Mouse (Mus musculus) heart, adult 18-20 months (tissue): ENCODE measurements around the gene Derl3. TPM values are rescaled to one million over a fixed set of nuclear protein-coding genes. Genes with fewer than 3 reads are reported as not detected.
"Not testable (repeated sequence)": the region's sequence is repeated elsewhere in the genome, so short reads cannot be mapped to it uniquely, and the experiment has no call there.

Experiments
- DNase-seq, 2 experiments: peaks; one replicate each; pipeline ENCODE4 v3.0.0; 2021 to 2022; ENCODE audit warnings: mixed read lengths in 1 of 2
- total RNA-seq, 2 experiments: library from RNA; stranded (reverse); gene quantifications; 2 replicates each; pipeline ENCODE4 v1.2.3; 2021

Derl3 gene
- total RNA-seq, 2 experiments from 2014 or later, result 0.57 to 0.74 TPM

DNA sequence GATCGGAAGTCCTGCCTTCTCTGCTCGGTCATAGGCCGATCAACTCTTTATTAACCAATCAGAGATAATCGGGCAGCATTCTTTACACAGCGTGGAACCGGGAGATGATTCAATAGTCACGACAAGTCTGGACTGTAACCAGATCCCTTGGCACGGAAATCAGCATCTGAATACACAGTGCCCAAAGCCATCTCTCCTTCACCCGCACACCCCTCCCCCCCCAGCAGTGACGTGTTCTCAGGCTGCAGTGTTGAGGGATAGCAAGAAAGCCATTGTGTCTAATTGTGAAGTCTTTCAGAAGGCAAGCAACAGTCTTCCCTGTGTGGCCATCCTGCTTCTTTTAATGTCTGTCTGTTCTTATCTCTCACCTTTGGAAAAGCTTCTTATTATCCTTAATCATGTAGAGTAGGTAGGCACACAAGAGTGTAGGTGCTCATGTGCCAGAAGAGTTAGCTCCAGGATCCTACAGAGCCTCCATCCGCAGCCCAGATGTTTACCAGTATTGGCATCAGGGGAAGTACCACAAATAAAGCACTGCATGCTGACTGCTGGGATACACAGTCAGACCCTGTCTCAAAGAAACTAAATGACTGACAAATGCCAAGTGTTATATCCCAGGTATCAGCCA lies 20.2 kb upstream of the Derl3 start:
- peak; percentile 82 to 84 for DNase-seq

DNA sequence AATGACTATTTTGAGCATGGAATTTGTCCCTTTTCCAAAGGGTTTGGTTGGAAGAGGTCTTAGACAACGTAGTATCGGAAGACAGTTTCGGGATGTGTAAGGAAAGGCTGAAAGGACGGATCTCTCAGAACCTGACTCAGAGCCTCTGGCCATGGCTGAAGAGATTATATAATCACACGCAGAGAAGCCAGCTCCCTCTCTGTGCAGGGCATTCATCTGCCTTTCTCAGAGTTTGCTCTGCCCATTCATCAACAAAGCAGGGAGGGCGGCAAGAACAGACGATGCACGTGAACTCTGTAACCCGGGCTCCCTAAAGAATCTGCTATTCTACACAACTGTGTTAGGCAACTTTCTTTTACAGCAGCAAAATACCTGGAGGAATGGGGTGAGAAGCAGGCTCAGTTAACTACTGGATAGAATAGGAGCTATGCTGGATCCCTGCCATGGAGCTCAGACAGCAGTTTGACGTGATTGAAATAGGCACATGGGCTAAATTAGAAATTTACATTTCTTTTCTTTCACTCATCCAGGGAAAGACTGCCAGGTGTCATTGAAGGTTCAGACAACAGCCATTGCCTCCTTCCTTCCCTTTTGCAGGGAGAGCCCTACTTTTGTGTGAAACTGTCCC lies 19.6 kb upstream of the Derl3 start:
- no peak for DNase-seq

GRCm38 (mm10) chr10:75878836-75879235 lies 14.4 kb upstream of the Derl3 start:
- no peak for DNase-seq

DNA sequence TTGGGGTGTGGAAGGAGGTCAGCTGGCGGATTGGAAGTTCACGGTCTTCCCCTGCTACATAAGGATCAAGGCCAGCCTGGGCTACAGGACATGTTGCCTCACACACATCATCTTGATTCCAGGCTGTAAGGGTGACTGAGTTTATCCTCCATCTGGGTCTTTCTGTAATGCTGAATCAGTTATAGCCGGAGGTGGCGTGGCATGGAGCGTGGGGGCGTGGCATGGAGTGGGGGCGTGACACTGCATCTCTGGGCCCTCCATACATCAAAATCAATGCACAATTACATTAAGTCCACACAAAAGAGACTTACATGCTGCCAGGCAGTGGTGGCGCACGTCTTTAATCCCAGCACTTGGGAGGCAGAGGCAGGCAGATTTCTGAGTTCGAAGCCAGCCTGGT lies 12.9 kb upstream of the Derl3 start:
- no peak for DNase-seq

DNA sequence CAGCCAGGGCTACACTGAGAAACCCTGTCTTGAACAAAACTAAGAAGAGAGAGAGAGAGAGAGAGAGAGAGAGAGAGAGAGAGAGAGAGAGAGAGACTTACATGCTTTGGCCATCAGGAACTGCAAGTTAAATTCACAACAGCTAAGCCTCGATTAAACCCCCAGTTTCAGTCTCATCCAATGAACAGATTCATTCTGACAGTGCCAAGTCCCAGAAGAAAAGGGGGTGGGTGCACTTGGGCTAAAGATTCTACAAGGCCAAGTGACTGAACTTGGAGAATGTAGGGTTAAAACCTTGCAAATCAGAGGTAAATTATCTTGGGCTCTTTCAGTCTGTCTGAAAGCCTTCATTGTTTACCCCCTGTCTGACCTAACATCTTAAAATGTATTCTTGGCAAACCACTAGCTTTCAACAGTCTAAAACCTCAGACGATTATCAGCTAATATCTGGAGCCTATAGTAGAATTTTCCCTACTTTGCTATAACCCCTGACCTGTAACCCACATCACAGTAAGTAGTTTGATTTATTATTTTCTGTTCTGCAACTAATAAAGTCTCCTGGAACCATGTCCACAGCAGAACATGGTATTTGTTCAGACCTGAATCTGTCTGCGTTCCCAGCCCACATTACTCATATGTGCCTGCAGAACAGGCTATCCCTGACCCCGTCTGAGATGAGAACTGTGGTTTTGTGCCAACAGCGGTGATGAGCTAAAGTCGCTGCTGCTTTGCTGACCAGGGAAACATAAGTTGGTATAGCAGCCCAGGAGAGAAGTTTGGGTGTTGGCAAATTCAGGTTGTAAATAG lies 12.2 kb upstream of the Derl3 start:
- no peak for DNase-seq

DNA sequence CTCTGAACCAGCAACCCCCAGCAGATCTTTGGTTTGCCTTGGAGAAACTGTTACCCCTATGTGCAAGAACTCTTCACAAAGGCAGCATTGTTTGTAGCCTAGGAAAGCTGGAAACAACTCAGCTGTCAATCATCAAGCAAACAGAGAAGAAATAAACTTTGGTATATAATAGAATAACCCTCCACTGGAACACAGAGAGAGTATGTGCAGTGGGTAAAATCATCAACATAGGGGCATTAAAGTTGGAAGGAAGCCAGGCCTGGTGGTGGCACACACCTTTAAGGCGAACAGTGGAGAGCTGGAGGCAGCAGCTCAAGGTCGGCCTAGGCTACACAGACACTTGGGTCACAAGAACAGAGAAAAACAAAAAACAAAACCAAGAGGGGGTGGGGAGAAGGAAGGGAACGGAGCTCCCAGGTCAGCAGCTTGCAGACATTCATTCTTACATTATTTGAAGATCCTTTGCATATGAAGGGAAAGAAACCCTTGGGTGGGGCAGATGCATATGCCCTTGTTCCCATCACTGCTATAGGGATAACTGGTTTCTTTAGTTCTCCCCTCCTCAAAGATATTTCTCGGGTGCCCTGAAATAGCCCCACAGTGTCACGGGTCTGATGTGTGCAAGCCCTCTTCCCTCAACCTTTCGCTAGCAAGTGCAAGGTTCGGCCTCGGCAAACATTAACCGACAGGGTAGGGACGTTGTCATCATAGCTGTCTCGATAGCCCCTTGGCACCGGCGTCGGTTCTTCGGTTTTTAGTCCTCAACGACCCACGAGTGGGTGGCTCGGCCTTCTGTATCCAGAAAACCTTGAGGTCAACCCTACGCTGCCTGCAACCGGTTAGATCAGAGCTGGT lies 11.4 kb upstream of the Derl3 start:
- DNase-seq, result no peak

DNA sequence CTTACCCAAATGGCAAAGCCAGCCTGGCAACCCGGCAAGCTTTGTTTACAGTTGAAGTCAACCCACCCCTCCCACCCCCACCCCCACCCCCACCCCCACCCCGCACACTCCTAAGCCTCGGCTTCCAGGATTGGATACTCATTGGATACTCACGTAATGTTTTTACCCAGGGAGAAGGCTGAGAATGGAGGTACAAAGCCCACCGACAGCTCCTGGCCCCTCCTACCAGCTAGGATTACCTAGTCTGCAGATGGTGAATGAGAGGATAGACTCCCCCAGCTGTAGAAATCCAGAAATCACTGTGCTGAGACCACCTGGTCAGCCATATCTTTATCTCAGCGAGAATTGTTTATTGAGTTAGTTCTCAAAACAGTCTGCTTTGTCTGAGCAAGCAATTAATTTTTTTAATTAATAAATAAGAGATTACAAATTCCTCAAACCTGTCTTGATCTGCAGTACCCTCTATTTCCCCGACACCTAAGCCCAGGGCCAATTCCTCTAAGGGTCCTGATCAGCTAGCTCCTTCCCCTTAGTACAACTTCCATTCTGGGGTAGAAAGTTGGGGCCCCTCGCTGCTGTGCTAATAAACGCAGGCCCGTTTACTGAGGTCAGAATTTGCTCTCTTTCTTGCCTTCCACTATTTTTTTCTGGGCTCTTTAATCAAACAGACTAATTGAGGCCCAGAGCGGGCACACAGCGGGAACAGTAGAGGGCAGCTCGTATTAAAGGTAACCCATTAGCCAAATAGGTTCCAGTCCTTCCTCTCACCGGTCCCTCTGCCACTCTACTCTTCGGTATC lies 10.6 kb upstream of the Derl3 start:
- no peak for DNase-seq

GRCm38 (mm10) chr10:75883232-75883552 lies 10.0 kb upstream of the Derl3 start:
- DNase-seq, result peak; percentile 80 to 85

DNA sequence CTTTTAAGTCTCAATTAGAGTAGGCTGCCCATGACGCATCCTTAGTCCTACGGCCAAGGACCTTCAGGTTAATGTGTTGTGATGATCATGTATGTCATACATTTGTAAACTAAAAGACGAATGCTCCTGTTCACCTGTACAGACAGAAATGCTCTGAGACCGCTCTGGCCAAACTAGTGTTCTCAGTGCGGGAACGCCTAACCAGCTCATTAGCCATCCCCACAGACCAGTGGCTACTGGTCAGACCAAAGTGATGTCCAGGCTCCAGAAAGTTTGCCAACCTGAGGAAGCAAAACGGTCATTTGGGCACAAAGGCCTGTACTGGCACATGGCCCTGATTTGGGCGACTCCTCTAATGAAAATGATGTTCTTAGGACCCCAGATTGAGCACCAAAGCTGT lies 8.5 kb upstream of the Derl3 start:
- DNase-seq, result no peak

- not testable (repeated sequence) for DNase-seq
These were observed 5.7 kb upstream of the Derl3 start for GRCm38 (mm10) chr10:75887504-75887903.

DNA sequence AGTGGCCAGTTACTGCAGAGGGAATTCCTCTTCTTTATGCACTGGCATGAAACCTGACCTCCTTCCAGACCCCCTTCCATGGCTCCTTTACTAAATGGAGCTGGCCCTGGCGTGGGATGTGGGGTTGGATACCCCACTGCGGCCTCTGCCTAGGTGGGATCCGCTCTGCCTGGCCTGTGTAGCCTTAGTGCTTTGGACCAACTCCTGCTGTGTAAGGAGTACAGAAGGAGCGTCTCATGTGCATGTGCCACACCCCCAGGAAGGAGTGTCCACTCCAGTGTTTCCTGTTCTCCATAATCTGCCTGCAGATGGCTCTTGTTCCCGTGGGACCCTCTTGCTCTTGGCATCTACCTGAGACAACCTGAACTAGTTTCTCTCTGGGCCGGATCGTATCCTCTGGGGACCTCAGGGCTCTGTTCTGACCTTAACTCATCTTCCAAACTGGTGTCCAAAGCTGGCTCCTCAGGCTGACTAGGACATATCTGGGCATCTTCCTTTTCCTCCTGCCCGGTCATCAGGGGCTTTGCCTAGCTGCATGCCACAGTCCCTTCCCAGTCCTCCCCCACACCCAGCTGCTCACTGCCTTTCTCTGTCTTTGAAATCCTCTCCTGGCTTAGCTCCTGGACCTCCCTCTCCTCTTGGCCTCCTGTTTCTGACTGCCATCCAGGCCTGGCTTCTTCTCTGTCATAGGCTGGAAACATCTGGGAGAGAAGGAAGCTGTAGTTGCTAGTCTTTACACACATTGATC lies 3.6 kb upstream of the Derl3 start:
- DNase-seq, result no peak

DNA sequence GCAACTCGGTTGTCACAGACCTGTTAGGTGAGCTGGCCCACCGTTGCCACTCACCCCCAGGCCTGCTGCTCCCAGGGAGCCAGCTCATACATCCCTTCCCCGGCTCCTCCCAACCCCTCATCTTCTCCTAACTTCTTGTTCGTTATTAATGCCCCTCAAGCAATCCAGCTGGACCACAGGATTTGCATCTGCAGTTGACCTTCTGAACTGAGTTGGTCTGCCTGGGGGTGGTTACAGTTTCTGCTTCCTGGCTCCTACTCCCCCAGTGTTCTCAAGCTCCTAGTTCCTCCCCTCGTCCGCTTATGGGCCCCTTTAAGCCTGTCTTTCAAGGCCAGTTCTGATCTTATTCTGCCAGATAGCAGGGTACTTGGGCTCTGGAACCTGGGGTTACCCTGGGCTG lies 1.4 kb downstream of the Derl3 start:
- no peak for DNase-seq

- DNase-seq, result no peak
These were observed 2.5 kb downstream of the Derl3 start for GRCm38 (mm10) chr10:75895730-75896129.

- no peak for DNase-seq
These were observed 3.0 kb downstream of the Derl3 start for GRCm38 (mm10) chr10:75896208-75896607.

DNA sequence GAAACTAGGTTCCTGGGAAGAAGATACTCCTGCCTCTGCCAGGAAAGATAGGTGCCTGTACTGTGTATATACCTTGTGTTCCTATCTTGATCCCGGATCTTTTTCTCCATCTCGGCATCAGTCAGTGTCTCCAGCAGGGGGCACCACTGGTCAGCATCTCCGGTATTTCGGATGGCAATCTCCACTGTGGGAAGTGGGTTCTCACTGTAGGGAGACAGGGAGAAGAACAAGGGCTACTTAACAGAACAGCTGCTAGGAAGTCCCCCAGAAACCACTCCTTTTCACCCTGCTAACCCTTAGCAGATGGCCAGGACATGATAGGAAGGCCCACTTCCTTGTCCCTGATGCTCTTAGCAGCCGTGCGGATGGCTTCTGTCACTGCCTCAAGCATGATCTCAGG lies 4.2 kb downstream of the Derl3 start:
- DNase-seq, result peak; percentile 62 to 88

DNA sequence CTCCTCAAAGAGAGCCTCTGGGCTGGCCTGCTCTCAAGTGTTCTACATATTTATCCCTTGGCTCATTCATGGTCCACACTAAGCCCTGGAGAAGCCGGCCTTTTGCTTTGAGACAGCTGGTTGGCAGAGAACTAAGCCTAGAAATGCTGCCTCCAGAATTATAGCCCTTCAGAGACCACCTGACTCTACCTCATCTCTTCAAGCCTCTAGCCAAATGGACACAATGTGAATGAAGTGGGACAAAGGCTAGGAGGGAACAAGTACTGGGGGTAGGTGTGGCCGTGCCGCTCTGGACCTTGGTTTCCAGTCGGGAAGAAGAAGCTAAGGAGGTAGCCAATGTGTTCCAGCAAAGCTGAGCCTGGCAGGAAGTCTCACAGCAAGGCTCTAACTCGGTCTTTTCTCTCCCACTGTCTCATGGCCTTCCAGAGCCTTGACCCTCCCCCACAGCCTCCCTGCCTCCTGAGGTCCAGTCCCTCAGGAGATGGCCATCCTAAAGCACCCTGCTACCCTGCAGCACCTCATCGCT lies 4.9 kb downstream of the Derl3 start:
- DNase-seq, result no peak

- DNase-seq, result peak; percentile 77 to 90
These were observed 5.6 kb downstream of the Derl3 start for GRCm38 (mm10) chr10:75898846-75899245.

DNA sequence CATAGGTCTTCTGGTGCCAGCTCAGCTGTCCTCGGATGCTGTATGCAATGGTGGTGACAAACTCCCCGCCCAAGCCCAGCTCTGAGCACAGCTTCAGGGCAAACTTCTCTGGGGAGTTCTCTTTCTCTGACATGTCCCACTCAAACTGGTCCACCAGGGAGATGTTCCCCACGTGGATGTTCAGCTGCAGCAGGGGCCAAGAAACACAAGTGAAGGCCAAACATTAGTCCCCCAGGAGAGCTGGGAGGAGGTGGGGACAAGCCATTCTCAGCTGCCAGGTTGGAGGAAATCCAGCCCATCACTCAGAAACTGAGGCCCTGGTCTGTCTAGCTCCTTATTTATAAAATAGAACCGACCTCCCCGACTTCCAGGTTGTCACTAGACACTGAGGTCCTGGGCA lies 11.2 kb downstream of the Derl3 start:
- peak in 1 of 2 experiments; percentile 43 for DNase-seq

GRCm38 (mm10) chr10:75906882-75907281 lies 13.7 kb downstream of the Derl3 start:
- no peak for DNase-seq

- no peak for DNase-seq
These were observed 17.5 kb downstream of the Derl3 start for GRCm38 (mm10) chr10:75910698-75911097.
